Mouse (Mus musculus) CH12.LX (cell line): ENCODE data around the gene Adgrg1. TPM values are rescaled to one million over a fixed set of nuclear protein-coding genes. Genes with fewer than 3 reads are reported as not detected.

ENCODE experiments used
- DNase-seq: peaks from one replicate; pipeline ENCODE4 v3.0.0-alpha.2; 2013; ENCODE audit errors: extremely low read depth
- H3K27ac ChIP-seq: 2 replicates; pipeline ENCODE4 v1.5.1; 2012; ENCODE audit warnings: low read depth, mild to moderate bottlenecking, control low read depth, moderate library complexity; ENCODE audit not compliant: insufficient read depth
- H3K27me3 ChIP-seq: replicated peaks from 2 replicates; pipeline ENCODE3; 2012; ENCODE audit warnings: inconsistent platforms
- H3K36me3 ChIP-seq, 2 experiments: replicated peaks in 1 of 2; 2 replicates each; pipeline versions ENCODE3 to v1.6.1; 2012; ENCODE audit warnings: inconsistent platforms in 1 of 2, low read length in 1 of 2, mild to moderate bottlenecking in 1 of 2, mixed read lengths in 1 of 2, moderate library complexity in 1 of 2; ENCODE audit not compliant: control insufficient read depth in 1 of 2, insufficient read depth in 1 of 2
- H3K4me1 ChIP-seq, 2 experiments: 2 replicates each; pipeline ENCODE4 v1.6.1; 2012; ENCODE audit warnings: inconsistent platforms in 1 of 2, moderate library complexity in 1 of 2; ENCODE audit not compliant: insufficient read depth in 2 of 2, control insufficient read depth in 1 of 2
- H3K4me2 ChIP-seq: 2 replicates; pipeline ENCODE4 v1.6.1; 2012; ENCODE audit warnings: low read depth, mild to moderate bottlenecking, control low read depth; ENCODE audit not compliant: poor library complexity, insufficient read depth, severe bottlenecking
- H3K4me3 ChIP-seq, 3 experiments: fragments of 150-350 bp in 1 of 3; sonication (generic) in 1 of 3; replicated peaks in 1 of 3; 2 replicates each; pipeline versions ENCODE3 to v1.5.1; 2011 to 2012; ENCODE audit warnings: low read depth in 2 of 3, low read length in 2 of 3, mild to moderate bottlenecking in 2 of 3, moderate library complexity in 2 of 3, control low read depth in 1 of 3, improper control_type of control experiment in 1 of 3, inconsistent platforms in 1 of 3, mixed read lengths in 1 of 3; ENCODE audit not compliant: poor library complexity in 1 of 3
- H3K79me2 ChIP-seq: replicated peaks from 2 replicates; pipeline ENCODE4 v1.6.1; 2012; ENCODE audit warnings: mild to moderate bottlenecking, moderate library complexity; ENCODE audit not compliant: control insufficient read depth, poor library complexity, insufficient read depth, severe bottlenecking; ENCODE audit errors: extremely low read depth
- H3K9ac ChIP-seq: 2 replicates; pipeline ENCODE4 v1.6.1; 2012; ENCODE audit warnings: low read depth, mild to moderate bottlenecking, control low read depth, moderate library complexity; ENCODE audit not compliant: insufficient read depth
- H3K9me3 ChIP-seq: replicated peaks from 2 replicates; pipeline ENCODE3; 2012; ENCODE audit warnings: low read length, inconsistent platforms, mixed read lengths
- CHD1 ChIP-seq: IDR thresholded peaks from 2 replicates; pipeline ENCODE4 v1.6.1; 2012; ENCODE audit warnings: low read depth, low read length, improper control_type of control experiment, inconsistent platforms
- CHD2 ChIP-seq: IDR thresholded peaks from 2 replicates; pipeline ENCODE4 v1.6.1; 2011; ENCODE audit warnings: low read length, improper control_type of control experiment
- CTCF ChIP-seq, 2 experiments: IDR thresholded peaks in 1 of 2; conservative IDR thresholded peaks in 1 of 2; 2 replicates each; pipeline ENCODE4 v1.5.1; 2011 to 2012; ENCODE audit warnings: low read depth in 2 of 2, low read length in 2 of 2, improper control_type of control experiment in 1 of 2, inconsistent platforms in 1 of 2, mild to moderate bottlenecking in 1 of 2, moderate library complexity in 1 of 2
- E2F4 ChIP-seq: IDR thresholded peaks from 2 replicates; pipeline ENCODE4 v1.6.1; 2011; ENCODE audit warnings: low read depth, low read length, improper control_type of control experiment; ENCODE audit not compliant: insufficient replicate concordance
- EP300 ChIP-seq: IDR thresholded peaks from 2 replicates; pipeline ENCODE4 v1.6.1; 2011; ENCODE audit warnings: low read length, improper control_type of control experiment
- GABPA ChIP-seq: IDR thresholded peaks from 2 replicates; pipeline ENCODE4 v1.6.1; 2012; ENCODE audit warnings: low read depth, low read length, improper control_type of control experiment, inconsistent platforms; ENCODE audit not compliant: insufficient replicate concordance
- HCFC1 ChIP-seq: IDR thresholded peaks from 2 replicates; pipeline ENCODE4 v1.6.1; 2012; ENCODE audit warnings: low read depth, mild to moderate bottlenecking, inconsistent platforms, low read length, improper control_type of control experiment
- IRF4 ChIP-seq: IDR thresholded peaks from 2 replicates; pipeline ENCODE4 v1.6.1; 2014; ENCODE audit warnings: low read depth, mild to moderate bottlenecking, inconsistent platforms, low read length, improper control_type of control experiment
- JUN ChIP-seq: IDR thresholded peaks from 2 replicates; pipeline ENCODE4 v1.6.1; 2011; ENCODE audit warnings: low read depth, mild to moderate bottlenecking, low read length, improper control_type of control experiment, moderate library complexity; ENCODE audit not compliant: insufficient read depth
- KAT2A ChIP-seq: IDR thresholded peaks from 2 replicates; pipeline ENCODE4 v1.6.1; 2012; ENCODE audit warnings: low read length, improper control_type of control experiment, inconsistent platforms; ENCODE audit not compliant: insufficient replicate concordance
- MAFK ChIP-seq: IDR thresholded peaks from 2 replicates; pipeline ENCODE4 v1.6.1; 2011; ENCODE audit warnings: low read length, improper control_type of control experiment; ENCODE audit not compliant: insufficient replicate concordance
- MXI1 ChIP-seq: IDR thresholded peaks from 2 replicates; pipeline ENCODE4 v1.6.1; 2011; ENCODE audit warnings: mild to moderate bottlenecking, low read depth, low read length, improper control_type of control experiment
- MYC ChIP-seq: IDR thresholded peaks from 2 replicates; pipeline ENCODE4 v1.6.1; 2011; ENCODE audit warnings: low read depth, mild to moderate bottlenecking, improper control_type of control experiment, low read length
- POLR2A ChIP-seq: IDR thresholded peaks from 2 replicates; pipeline ENCODE4 v1.6.1; 2011; ENCODE audit warnings: low read depth, mild to moderate bottlenecking, improper control_type of control experiment, low read length
- RAD21 ChIP-seq: IDR thresholded peaks from 2 replicates; pipeline ENCODE4 v1.6.1; 2011; ENCODE audit warnings: low read depth, mild to moderate bottlenecking, low read length, improper control_type of control experiment, moderate library complexity
- RCOR1 ChIP-seq: conservative IDR thresholded peaks from 2 replicates; pipeline ENCODE4 v1.6.1; 2012; ENCODE audit warnings: low read depth, mild to moderate bottlenecking, inconsistent platforms, low read length, improper control_type of control experiment
- SIN3A ChIP-seq: IDR thresholded peaks from 2 replicates; pipeline ENCODE4 v1.6.1; 2012; ENCODE audit warnings: low read length, improper control_type of control experiment, inconsistent platforms
- SMC3 ChIP-seq: IDR thresholded peaks from 2 replicates; pipeline ENCODE4 v1.6.1; 2011; ENCODE audit warnings: low read depth, low read length, improper control_type of control experiment
- USF1 ChIP-seq: IDR thresholded peaks from 2 replicates; pipeline ENCODE4 v1.6.1; 2014; ENCODE audit warnings: low read depth, mild to moderate bottlenecking, inconsistent platforms, low read length, improper control_type of control experiment
- ZC3H11A ChIP-seq: IDR thresholded peaks from 2 replicates; pipeline ENCODE4 v1.6.1; 2012; ENCODE audit warnings: low read depth, mild to moderate bottlenecking, inconsistent platforms, low read length, improper control_type of control experiment
- ZKSCAN1 ChIP-seq: IDR thresholded peaks from 2 replicates; pipeline ENCODE4 v1.6.1; 2012; ENCODE audit warnings: low read depth, inconsistent platforms, low read length, improper control_type of control experiment, borderline replicate concordance
- ZMIZ1 ChIP-seq: IDR thresholded peaks from 2 replicates; pipeline ENCODE4 v1.6.1; 2012; ENCODE audit warnings: low read depth, mild to moderate bottlenecking, inconsistent platforms, low read length, improper control_type of control experiment
- dilution Hi-C: fragments of 300-500 bp; cut with MboI; formaldehyde crosslinking; loops from 2 replicates; pipeline ENCODE4 v1.14.3; 2020; ENCODE audit warnings: low sequenced_read_pairs; ENCODE audit not compliant: extremely low pct_unique_long_range_greater_than_20kb, extremely low pct_ligation_motif_present
- in situ Hi-C: fragments of 300-500 bp; cut with MboI; formaldehyde crosslinking; loops from 3 replicates; pipeline ENCODE4 v1.14.3; 2019; ENCODE audit warnings: low sequenced_read_pairs, low pct_ligation_motif_present, low pct_unique_long_range_greater_than_20kb, mixed read lengths
- polyA plus RNA-seq: library from polyadenylated mRNA; unstranded; fragments of >175 nt; gene quantifications from 2 replicates; pipeline ENCODE4 v1.2.1, GENCODE M21; 2012; ENCODE audit warnings: low read depth; ENCODE audit not compliant: insufficient read length
- total RNA-seq, 2 experiments: library from RNA; depleted of rRNA; stranded (reverse); fragments of 300-350 nt in 1 of 2; fragments of >200 nt in 1 of 2; gene quantifications; 2 replicates each; pipeline ENCODE4 v1.2.3; 2012 to 2014

The Adgrg1 gene
- total and polyA plus RNA-seq, 3 experiments = 0.42 to 2.5 (median 1.2) TPM

DNA sequence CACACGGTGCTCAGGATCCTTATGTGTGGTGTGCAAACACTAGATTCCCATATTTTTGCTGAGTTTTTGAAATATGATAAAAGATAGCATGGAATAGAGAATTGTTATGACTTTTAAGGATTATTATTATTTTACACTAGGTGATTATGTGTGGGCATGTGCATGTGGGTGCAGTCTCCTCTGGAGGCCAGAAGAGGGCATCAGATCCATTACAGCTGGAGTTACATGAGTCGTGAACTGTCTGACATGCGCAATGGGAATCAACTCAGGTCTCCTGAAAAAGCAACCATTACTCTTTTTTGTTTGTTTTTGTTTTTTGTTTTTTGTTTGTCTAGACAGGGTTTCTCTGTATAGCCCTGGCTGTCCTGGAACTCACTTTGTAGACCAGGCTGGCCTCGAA is 25.5 kb upstream of the Adgrg1 start:
- TF ChIP-seq SMC3 (peak; percentile 11; the same call in 1 of the 2 replicates), MAFK (no peak), MXI1 (no peak), CTCF (conservative IDR thresholded peaks at IDR 0.05 in 1 of 2, IDR thresholded peaks at IDR 0.05 in 1 of 2; ENCODE audit: low read depth in 2 of 2, low read length in 2 of 2) (peak in 1 of 2 experiments; percentile 43; a peak in 2 of 4 replicates), RAD21 (peak; percentile 6; the same call in 1 of the 2 replicates), SIN3A (no peak), HCFC1 (no peak)
- no peak overlapping the region for H3K9ac ChIP-seq
- H3K9me3 ChIP-seq = peaks cover 4% of the 10 kb centered on the region
- no peaks in the 10 kb centered on the region for H3K36me3 ChIP-seq
- dilution Hi-C loops = no loop called here
- no peak for DNase-seq
- no peak overlapping the region for H3K4me3 ChIP-seq
- H3K27me3 ChIP-seq = peaks cover 3% of the 10 kb centered on the region
- no peaks in the 10 kb centered on the region for H3K79me2 ChIP-seq
- H3K4me1 ChIP-seq = peaks cover 4 to 17% of the 10 kb centered on the region in 2 experiments
- H3K27ac ChIP-seq = no peak overlapping the region
- in situ Hi-C loops = loop anchor here (10.0 kb wide), 1 partner anchor 126 kb away; no protein-coding TSS in a partner anchor
- H3K4me2 ChIP-seq = no peak overlapping the region

DNA sequence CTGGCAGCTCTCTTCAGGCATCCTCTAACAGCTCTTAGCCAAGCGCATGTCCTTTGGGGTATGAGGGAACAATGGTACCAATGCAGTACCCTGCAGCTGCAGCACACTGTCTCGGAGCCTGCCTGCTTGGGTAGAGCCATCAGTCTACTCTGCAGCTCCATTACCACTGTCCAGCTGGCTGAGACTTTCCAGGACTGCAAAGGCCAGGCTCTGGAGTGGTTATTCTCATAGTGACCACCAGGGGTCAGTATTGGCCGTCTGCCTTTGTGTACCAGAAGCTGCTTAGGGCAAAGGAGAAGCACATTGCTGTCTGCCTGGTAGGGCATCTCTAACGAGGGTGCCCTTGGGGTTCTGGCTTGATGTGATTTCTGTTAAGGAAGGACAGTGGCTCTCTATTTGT is 24.5 kb upstream of the Adgrg1 start:
- H3K9me3 ChIP-seq = peaks cover 4% of the 10 kb centered on the region
- H3K4me3 ChIP-seq = no peak overlapping the region
- H3K4me1 ChIP-seq = peaks cover 9 to 27% of the 10 kb centered on the region in 2 experiments
- dilution Hi-C loops (no loop called here), in situ Hi-C loops (no loop called here)
- no peaks in the 10 kb centered on the region for H3K36me3 ChIP-seq
- no peak overlapping the region for H3K9ac ChIP-seq
- TF ChIP-seq EP300 (no peak), E2F4 (no peak), USF1 (no peak), ZMIZ1 (no peak), JUN (no peak), KAT2A (no peak), CHD1 (no peak), CHD2 (no peak), ZC3H11A (peak; percentile 80), RAD21 (peak; percentile 89), GABPA (no peak), RCOR1 (no peak), POLR2A (no peak), CTCF (conservative IDR thresholded peaks at IDR 0.05 in 1 of 2, IDR thresholded peaks at IDR 0.05 in 1 of 2; ENCODE audit: low read depth in 2 of 2, low read length in 2 of 2) (peak; percentile 95 to 97), ZKSCAN1 (no peak), SMC3 (peak; percentile 96), MYC (peak; percentile 39; the same call in 1 of the 2 replicates), IRF4 (no peak), SIN3A (no peak), MXI1 (no peak)
- H3K4me2 ChIP-seq = no peak overlapping the region
- H3K27ac ChIP-seq = no peak overlapping the region
- H3K79me2 ChIP-seq = no peaks in the 10 kb centered on the region
- peak; percentile 72 for DNase-seq
- H3K27me3 ChIP-seq = peaks cover 3% of the 10 kb centered on the region
